Mouse (Mus musculus): ENCODE data around the gene Nol7.

- no peak for TF ChIP-seq CTCF (IDR thresholded peaks at IDR 0.05; ENCODE audit: extremely low read depth, insufficient read length, insufficient replicate concordance, low read depth, low read length)
- TF ChIP-seq POLR2A (IDR thresholded peaks at IDR 0.05; ENCODE audit: low read depth, low read length): no peak
Measured at GRCm38 (mm10) chr13:43447721-43448120, 49.5 kb downstream of the Nol7 start.
